Mouse (Mus musculus) intestine, postnatal 0 days (tissue): ENCODE measurements around the gene Ccpg1os. TPM values are rescaled to one million over a fixed set of nuclear protein-coding genes. Genes with fewer than 3 reads are reported as not detected.

Source experiments
- ATAC-seq: fragments of 200-750 bp; cut with Nextera tagmentation; 2 replicates; pipeline ENCODE4 v1.8.0; 2017; ENCODE audit warnings: mild to moderate bottlenecking, moderate TSS enrichment, moderate library complexity
- H3K27ac ChIP-seq: fragments of 300-500 bp; sonication (generic); 2 replicates; pipeline ENCODE4 v1.5.1; 2014; ENCODE audit warnings: mild to moderate bottlenecking, low read depth, low read length, moderate library complexity
- H3K27me3 ChIP-seq: fragments of 300-500 bp; sonication (generic); replicated peaks from 2 replicates; pipeline ENCODE4 v1.6.1; 2014; ENCODE audit warnings: low read length, mixed read lengths; ENCODE audit not compliant: control insufficient read depth, insufficient read depth
- H3K36me3 ChIP-seq: fragments of 300-500 bp; sonication (generic); 2 replicates; pipeline ENCODE4 v1.6.1; 2014; ENCODE audit warnings: mild to moderate bottlenecking, moderate library complexity; ENCODE audit not compliant: control insufficient read depth, insufficient read depth
- H3K4me1 ChIP-seq: fragments of 300-500 bp; sonication (generic); replicated peaks from 2 replicates; pipeline ENCODE4 v1.6.1; 2014; ENCODE audit warnings: antibody characterized with exemption, low read length, mixed read lengths; ENCODE audit not compliant: control insufficient read depth, insufficient read depth
- H3K4me2 ChIP-seq: fragments of 300-500 bp; sonication (generic); replicated peaks from 2 replicates; pipeline ENCODE4 v1.6.1; 2014; ENCODE audit warnings: low read depth, mild to moderate bottlenecking, moderate library complexity
- H3K4me3 ChIP-seq: fragments of 300-500 bp; sonication (generic); 2 replicates; pipeline ENCODE4 v1.5.1; 2014; ENCODE audit warnings: low read depth, low read length
- H3K9ac ChIP-seq: fragments of 300-500 bp; sonication (generic); 2 replicates; pipeline ENCODE4 v1.6.1; 2014; ENCODE audit warnings: mild to moderate bottlenecking, low read depth, low read length
- H3K9me3 ChIP-seq: fragments of 300-500 bp; sonication (generic); 2 replicates; pipeline ENCODE4 v1.6.1; 2016; ENCODE audit warnings: mixed run types; ENCODE audit not compliant: control insufficient read depth
- CTCF ChIP-seq: sonication (generic); IDR thresholded peaks from 2 replicates; pipeline ENCODE4 v1.5.1; 2016; ENCODE audit warnings: low read depth, mild to moderate bottlenecking, control low read depth, antibody characterized with exemption, moderate library complexity
- WGBS: fragments of 180-500 bp; shearing (Covaris S2); extraction: QIAGEN DNeasy Blood & Tissue Kit; methylation state at CpG from one replicate; pipeline ENCODE4 v1.1.7; 2014; 5-methylcytosine and 5-hydroxymethylcytosine counted together
- microRNA-seq: library from miRNA; unstranded; fragments of <30 nt; microRNA quantifications from one replicate; pipeline ENCODE4, GENCODE M21; 2016
- polyA plus RNA-seq: library from polyadenylated mRNA; unstranded; fragments of >200 nt; fragmentation: Nextera tagmentation; extraction: Ambion mirVana; gene quantifications from 2 replicates; pipeline ENCODE4 v1.2.1, GENCODE M21; 2015

Ccpg1os gene
- polyA plus RNA-seq, 1 experiment from 2014 or later, result 7.7 TPM

DNA sequence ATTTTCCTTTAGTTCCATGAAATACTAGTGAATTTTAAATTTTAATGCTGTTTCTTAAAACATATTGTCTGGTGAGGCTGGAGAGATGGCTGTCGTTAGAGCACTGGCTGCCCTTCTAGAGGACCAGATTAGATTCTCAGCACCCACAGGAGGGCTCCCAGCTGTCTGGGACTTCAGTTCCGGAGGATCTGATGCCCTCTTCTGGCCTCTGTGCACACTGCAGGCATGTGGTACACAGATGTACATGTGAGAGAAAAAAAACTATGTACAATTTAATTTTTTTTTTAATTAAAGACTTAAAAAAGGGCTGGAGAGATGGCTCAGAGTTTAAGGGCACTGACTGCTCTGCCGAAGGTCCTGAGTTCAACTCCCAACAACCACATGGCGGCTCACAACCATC, 49.9 kb downstream of the Ccpg1os start:
- H3K4me1 ChIP-seq, result no peaks in the 10 kb centered on the region
- no peak overlapping the region for H3K4me2 ChIP-seq
- no peak overlapping the region for H3K9ac ChIP-seq
- H3K36me3 ChIP-seq, result no peaks in the 10 kb centered on the region
- no peaks in the 10 kb centered on the region for H3K9me3 ChIP-seq
- no peak overlapping the region for H3K4me3 ChIP-seq
- no peak overlapping the region for H3K27ac ChIP-seq
- no peak for ATAC-seq
- WGBS, result 93% methylated on average over 4 of the region's 4 CpGs
- no peaks in the 10 kb centered on the region for H3K27me3 ChIP-seq
- 0 out of 2 replicates have a peak, but pooled peaks have one; percentile 19 for TF ChIP-seq CTCF

DNA sequence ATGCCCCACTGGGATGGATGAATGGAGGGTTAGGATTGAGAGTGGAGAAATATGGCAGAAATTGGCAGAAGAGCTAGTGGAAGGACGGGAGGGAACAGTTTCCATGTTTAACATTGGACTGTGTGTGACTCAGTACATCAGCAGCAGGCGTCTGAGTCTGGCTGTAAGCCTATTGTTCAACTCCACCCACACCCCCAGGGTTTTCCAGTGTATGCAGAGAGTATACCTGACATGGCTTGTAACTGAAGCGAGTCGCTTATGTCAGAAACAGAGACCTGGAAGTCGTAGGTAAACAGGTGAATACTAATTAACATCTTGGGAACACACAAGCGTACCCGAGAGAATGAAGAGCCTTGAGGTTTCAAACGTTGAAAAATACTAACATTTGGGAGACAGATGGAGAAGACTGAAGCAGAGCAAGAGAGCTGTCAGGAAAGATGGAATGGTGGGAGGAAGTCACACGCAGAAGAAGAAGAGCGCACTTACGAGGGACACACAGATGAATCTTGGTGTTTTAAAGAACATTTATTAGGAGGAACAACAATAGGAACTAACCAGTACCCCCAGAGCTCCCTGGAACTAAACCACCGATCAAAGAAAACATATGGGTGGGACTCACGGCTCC, 53.9 kb downstream of the Ccpg1os start:
- Histone ChIP-seq H3K27me3 (no peaks in the 10 kb centered on the region; the same call in 1 of the 2 replicates), H3K9ac (no peak overlapping the region), H3K4me3 (no peak overlapping the region), H3K9me3 (no peaks in the 10 kb centered on the region), H3K27ac (no peak overlapping the region), H3K36me3 (no peaks in the 10 kb centered on the region), H3K4me1 (no peaks in the 10 kb centered on the region), H3K4me2 (no peak overlapping the region)
- no peak for ATAC-seq
- no peak for TF ChIP-seq CTCF
- 80% methylated on average over 13 of the region's 13 CpGs for WGBS

Small RNA genes within 50 kb of the gene (microRNA-seq; reads per million reads assigned to microRNA genes)
- not detected for gene Gm27353

Other genes with a start within 250 kb of the Ccpg1os start
- 0.17 and 0.21 TPM in 2 replicates for gene Prtg, start 178.5 kb downstream of the Ccpg1os start, polyA plus RNA-seq
- 0.90 TPM in 2 replicates for gene Pygo1, start 59.7 kb downstream of the Ccpg1os start, polyA plus RNA-seq
- 0.16 and 0.27 TPM in 2 replicates for gene Dyx1c1, start 26.6 kb downstream of the Ccpg1os start, polyA plus RNA-seq
- 0.20 TPM in 1 of 2 replicates, not detected in the other for gene Gm44503, start 26.5 kb downstream of the Ccpg1os start, polyA plus RNA-seq
- 16.2 and 17.4 TPM in 2 replicates for gene Ccpg1, start within 50 bp of the Ccpg1os start, polyA plus RNA-seq
- gene Pigb, start 55.0 kb upstream of the Ccpg1os start, polyA plus RNA-seq, result 4.7 and 5.9 TPM in 2 replicates
- gene Rab27a, start 59.5 kb upstream of the Ccpg1os start, polyA plus RNA-seq, result 5.7 and 5.8 TPM in 2 replicates
- gene Khdc3, start 116.5 kb upstream of the Ccpg1os start, polyA plus RNA-seq, result 0.16 TPM in 1 of 2 replicates, not detected in the other
- not detected in 2 replicates for gene Gm20509, start 117.1 kb upstream of the Ccpg1os start, polyA plus RNA-seq
- 45.0 and 45.3 TPM in 2 replicates for gene Rsl24d1, start 128.0 kb upstream of the Ccpg1os start, polyA plus RNA-seq